Mouse (Mus musculus) heart, adult 8-10 months (tissue): ENCODE measurements around the gene Pcnx. TPM values are rescaled to one million over a fixed set of nuclear protein-coding genes. Genes with fewer than 3 reads are reported as not detected.
A peak's percentile ranks its signal among the peaks of the same experiment; 100 is the strongest.

ENCODE experiments used
- DNase-seq: peaks from one replicate; pipeline ENCODE4 v3.0.0; 2022; ENCODE audit warnings: low spot score
- total RNA-seq, 4 experiments: library from RNA; stranded (reverse); gene quantifications; 2 replicates each; pipeline ENCODE4 v1.2.4; 2022

The Pcnx gene
- total RNA-seq, 4 experiments from 2014 or later: 53.7 to 77.4 (median 69.0) TPM

DNA sequence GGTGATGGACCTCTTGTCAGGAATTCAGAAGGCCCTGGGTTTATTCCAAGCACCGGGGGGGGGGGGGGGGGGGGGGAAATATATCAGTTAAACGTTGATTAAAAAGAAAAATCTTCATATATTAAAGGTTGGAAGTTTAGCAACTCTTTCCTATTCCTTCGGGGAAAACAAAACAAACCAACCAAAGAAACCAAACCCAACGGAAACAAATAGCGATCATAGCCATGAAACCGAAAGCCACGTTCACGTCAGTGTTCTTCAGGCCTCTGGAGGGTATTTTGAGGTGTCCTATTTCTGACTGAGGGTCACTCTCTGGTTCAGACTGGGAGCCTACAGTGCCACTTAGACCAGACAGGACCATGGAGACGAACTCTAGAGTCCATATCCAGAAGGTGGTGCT, 6.3 kb upstream of the Pcnx start:
- DNase-seq: no peak

DNA sequence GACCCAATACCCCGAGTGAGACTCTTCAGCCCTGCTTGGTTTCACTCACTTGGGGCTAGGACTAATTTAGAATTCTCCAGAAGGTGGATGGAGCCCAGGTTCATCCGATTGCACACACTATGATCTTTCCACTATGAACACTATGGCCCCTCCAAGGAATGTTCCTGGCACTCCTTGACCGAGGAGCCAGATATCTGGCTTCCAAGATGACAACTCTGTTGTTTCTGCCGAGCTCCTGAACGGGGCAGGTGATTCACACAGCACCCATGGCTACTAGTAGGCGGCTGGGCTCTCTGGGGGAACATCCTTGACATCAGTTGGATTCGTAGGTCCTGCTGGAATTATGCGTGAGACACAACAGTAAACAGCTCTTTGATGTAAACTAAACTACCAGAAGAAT, 4.8 kb upstream of the Pcnx start:
- DNase-seq: no peak

GRCm38 (mm10) chr12:81856696-81857095, 3.1 kb upstream of the Pcnx start:
- no peak for DNase-seq

DNA sequence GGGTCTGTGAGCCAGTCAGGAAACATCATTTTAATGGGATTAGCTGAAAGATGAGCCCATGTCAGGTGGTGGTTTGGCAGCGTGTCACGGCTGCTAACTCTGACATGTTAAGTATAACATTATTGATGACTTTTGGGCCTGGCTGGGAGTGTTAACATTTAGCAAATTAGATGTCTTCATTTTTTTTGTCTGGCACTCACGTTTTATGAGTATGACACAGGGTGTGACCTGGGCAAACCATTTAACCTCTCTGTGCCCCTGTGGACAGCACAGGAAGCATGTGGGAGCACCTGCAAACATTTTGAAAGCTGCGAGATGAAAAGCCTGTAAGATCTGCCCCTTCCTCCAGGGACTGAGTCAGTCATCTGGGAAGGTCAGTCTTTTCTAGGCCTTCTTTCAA, 2.6 kb upstream of the Pcnx start:
- DNase-seq: no peak

DNA sequence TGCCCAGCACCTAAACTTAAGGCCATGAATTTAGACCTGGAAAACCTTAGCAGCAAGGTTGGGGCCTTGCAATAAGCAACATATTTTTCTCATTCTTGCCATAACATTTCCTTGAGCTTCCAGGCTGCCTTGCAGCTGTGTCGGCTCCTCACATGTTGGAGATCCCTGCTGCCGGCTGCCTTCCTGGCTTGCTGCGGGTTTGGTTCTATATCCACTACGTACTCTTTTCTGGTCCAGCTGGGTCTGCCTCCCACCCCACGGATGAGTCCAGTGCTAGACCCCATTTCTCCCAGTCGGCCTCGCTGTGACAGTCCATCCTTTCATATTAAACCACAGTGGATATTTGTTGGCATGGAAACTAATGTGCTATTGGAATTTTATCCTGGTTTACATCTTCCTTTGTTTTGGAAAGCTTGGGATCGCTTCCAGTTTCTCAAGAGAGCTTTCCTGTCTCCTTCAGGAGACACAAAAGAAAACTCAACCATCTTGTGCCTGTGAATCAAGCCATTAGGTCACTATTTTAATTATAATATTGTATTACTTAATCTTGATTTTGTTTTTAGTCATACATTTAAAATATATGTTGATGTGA, 1.7 kb upstream of the Pcnx start:
- DNase-seq: peak; percentile 39

- peak; percentile 62 for DNase-seq
These were observed 722 bp downstream of the Pcnx start for GRCm38 (mm10) chr12:81860308-81861181.

DNA sequence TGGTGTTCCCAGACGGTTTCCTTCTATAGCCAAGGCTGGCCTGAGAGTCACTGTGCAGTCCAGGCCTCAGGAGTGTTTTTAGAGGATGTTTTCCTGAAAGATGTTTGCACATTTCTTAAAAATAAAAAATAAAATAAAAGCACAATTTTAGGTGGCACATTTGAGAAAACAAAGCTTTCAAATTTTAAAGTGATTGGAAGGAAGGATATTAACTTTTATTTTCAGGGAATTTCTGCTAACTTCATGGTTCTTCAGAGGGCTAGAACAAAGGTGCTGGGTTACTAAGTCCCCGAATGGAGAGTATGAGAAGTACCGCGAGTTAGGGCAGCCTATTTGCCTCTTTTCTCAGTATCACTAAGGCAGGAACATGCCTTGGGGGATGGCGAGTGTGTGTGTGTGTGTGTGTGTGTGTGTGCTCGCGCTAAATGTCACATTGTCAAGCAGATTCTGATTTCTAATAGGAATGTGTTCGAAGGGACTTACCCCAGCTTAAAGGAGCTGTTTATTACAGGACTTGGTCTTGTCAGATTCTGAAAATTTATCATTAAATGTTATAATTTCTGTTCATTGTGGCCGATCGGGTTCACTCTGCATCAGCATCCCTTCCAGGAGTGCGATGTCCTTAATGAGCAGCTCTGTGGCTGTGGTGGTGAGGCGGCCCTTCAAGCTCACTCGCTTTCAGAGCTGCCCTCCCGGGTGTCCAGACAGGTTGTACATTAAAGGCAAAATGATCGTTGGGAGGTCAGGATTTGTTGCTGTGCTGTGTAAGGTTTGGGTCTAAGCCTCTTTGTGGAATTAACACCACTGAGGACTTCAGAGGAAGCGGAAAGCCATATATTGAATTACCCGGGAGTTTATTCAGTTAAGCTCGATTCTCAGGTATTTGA, 1.6 kb downstream of the Pcnx start:
- no peak for DNase-seq

DNA sequence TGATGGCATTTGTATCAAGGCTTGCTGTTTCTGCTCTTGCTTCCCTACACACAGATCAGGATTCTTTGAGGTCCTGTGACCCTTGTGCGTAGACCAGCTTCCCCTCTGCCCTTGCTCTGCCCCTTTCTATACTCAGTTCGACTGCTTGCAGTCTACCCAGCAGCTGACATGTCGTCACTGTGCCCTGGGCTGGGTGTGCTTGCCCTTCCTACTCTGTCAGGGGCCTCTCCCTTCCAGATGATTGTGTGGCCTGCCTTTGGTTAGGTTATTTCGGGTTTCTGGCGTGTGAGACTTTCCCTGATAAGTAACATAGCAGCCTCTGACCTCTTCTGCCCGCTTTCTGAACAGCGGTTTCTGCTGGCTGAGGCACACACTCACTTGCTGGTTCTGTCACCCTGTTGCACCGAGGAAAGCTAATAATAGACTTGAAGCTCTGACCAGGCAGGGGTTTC, 2.6 kb downstream of the Pcnx start:
- peak; percentile 71 for DNase-seq

GRCm38 (mm10) chr12:81863949-81864348, 4.1 kb downstream of the Pcnx start:
- no peak for DNase-seq

DNA sequence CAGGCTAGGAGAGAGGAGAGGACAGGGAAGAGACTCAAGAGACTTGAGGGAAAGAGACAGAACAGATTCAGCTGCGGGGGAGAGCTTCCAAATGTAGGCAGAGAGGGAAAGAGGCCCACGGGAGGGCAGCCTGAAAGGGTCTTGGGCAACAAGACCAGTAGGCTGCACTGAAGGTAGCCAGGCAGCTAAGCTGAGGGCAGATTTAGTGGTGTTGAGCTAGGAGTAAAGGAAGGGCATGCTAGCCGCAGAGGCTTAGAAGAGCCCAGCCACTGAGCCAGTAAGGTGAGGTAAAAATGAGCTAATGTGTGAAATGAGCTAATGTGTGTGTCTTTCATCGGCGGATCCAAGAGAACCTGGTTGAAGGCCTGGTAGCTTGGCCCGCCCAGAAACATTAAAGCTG, 5.4 kb downstream of the Pcnx start:
- no peak for DNase-seq

- DNase-seq: no peak
These were observed 7.5 kb downstream of the Pcnx start for GRCm38 (mm10) chr12:81867316-81867715.

DNA sequence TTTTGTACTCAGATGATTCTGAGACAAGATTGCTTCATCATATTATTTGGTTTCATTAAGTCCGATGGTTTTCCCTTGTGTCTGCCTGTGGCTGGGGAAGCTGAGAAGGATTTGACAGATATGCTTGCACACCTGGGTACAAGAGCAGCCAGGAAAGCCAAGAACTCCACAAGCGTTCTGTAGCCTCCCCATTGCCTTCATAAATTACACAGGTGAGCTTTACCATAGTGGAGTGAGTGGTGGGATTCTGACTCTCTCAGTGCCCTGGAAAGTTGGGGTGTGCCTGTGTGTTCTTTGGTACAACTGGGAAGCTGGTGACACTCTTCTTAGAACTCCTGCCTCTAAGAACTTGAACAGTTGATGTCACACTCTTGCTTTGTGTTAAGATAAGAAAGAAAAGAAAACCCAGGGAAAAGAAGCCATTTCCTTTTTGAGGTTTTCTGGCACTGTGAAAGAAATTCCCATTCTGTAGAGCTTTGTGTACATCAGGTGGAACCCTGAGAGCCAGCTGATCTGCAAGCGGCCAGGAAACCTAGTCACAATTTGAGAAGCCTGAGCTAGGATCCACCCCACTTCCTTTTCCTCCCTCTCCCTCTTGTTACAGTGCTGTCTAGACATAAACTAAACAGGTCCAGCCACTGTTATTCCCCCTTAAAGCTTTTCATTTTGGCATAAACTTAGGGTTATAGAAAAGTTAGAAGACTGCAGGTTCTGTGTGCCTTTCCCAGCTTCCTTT, 9.6 kb downstream of the Pcnx start:
- DNase-seq: no peak

GRCm38 (mm10) chr12:81873345-81873744, 13.5 kb downstream of the Pcnx start:
- DNase-seq: no peak

- DNase-seq: no peak
These were observed 20.3 kb downstream of the Pcnx start for GRCm38 (mm10) chr12:81880161-81880560.

- no peak for DNase-seq
These were observed 23.7 kb downstream of the Pcnx start for GRCm38 (mm10) chr12:81883255-81884106.

DNA sequence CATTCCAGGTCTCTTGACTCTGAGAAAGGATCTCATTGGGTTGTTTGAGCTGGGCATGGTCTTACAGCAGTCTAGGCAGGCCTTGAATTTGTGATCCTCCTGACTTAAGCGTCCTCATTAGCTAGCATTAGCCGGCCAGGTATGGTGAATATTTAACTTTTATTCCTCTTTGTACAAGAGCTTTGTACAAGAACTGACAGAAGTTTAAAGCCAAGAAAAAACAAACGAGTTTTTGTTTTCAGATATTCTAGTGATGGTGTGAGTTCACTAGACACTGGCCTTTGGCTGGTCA, 24.2 kb downstream of the Pcnx start:
- no peak for DNase-seq

DNA sequence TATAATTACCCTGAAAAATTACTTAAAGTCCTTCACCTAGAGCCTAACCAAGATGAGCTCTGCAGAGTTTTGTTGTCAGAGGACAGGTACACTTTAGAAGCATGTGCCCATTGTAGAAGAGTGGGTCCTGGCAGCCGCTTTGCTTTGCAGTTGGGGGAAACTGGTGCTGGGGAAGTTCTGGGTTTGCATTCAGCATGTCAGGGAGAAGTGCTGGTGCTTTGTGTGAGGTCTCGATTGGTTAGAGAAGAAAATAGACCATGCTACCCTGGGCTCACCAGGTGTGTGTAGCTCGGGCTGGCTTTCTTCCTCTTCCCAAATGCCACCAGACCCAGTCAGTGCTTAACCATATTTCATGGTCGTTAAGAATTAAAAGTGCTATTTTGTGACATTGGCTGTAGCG, 25.2 kb downstream of the Pcnx start:
- DNase-seq: no peak

- no peak for DNase-seq
These were observed 26.2 kb downstream of the Pcnx start for GRCm38 (mm10) chr12:81885982-81886381.

DNA sequence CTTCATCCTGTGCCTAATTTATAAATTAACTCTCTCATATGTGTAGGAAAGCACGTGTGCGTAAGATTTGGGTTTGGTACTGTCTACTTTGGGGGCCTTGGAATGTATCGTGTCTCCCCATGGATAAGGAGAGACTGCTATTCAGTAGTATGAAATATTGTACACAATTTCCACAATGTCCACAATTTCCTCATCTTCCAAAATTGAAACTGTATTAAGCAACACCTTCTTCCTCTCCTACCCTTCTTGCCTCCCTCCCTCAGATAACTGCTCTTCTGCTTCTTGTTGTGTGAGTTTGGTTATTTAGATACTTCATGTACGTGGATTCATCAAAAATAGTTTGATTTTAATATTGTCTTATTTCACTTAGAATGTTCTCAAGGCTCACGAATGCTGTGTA, 29.1 kb downstream of the Pcnx start:
- no peak for DNase-seq

GRCm38 (mm10) chr12:81891946-81892345, 32.1 kb downstream of the Pcnx start:
- no peak for DNase-seq

GRCm38 (mm10) chr12:81894311-81894710, 34.5 kb downstream of the Pcnx start:
- DNase-seq: no peak
